Mouse (Mus musculus): Measurements from ENCODE around the gene Krt14.

DNA sequence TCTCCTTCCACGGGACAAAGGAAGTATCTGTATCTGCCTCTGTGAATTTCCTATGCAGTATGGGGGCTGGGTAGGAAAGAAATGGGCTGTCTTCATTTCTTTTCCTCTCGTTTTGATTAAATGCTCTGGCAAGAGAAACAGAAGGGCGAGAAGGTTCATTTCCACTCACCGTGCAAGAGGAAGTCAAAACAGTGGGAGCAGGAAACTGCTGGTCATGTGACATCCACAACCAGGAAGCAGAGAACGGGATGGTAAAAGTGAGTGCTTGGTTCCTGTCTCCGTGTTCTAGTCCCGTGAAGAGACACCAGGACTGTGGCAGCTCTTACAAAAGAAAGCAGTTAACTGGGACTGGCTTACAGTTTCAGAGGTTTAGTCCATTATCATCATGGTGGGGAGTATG lies 25.6 kb downstream of the Krt14 start:
- TF ChIP-seq POLR2A (IDR thresholded peaks at IDR 0.05; ENCODE audit: insufficient read depth, low read length) (no peak), CTCF (IDR thresholded peaks at IDR 0.05; ENCODE audit: low read depth, low read length) (no peak)
